Mouse (Mus musculus): ENCODE results near the gene Il3.

GRCm38 (mm10) chr11:54264542-54264941, 2.5 kb downstream of the Il3 start:
- TF ChIP-seq MYOG (IDR thresholded peaks at IDR 0.05; ENCODE audit: control insufficient read depth in 1 of 3, insufficient read depth in 1 of 3, insufficient read length in 2 of 3, low read depth in 2 of 3) (no peak), POLR2A (IDR thresholded peaks at IDR 0.05; ENCODE audit: insufficient read length, low read depth) (no peak), MYOD1 (IDR thresholded peaks at IDR 0.05; ENCODE audit: control insufficient read depth in 1 of 3, insufficient read length in 2 of 3, low read depth in 2 of 3) (no peak), POLR2AphosphoS2 (IDR thresholded peaks at IDR 0.05; ENCODE audit: insufficient read length, low read depth) (no peak), E2F4 (IDR thresholded peaks at IDR 0.05; ENCODE audit: insufficient read depth) (no peak), MAX (IDR thresholded peaks at IDR 0.05; ENCODE audit: low read depth) (no peak)

Data from myocyte (in vitro differentiated cells).